Mouse (Mus musculus) adrenal gland, adult 2 months (tissue): ENCODE measurements around the gene Nxph1. TPM values are rescaled to one million over a fixed set of nuclear protein-coding genes. Genes with fewer than 3 reads are reported as not detected.

ENCODE experiments used
- DNase-seq: peaks from one replicate; pipeline ENCODE4 v3.0.0; 2021
- polyA plus RNA-seq: library from polyadenylated mRNA; depleted of rRNA; stranded (reverse); fragments of >200 nt; gene quantifications from 2 replicates; pipeline ENCODE4 v1.2.3, GENCODE M21; 2012; rRNA removed
- total RNA-seq, 2 experiments: library from RNA; stranded (reverse); gene quantifications; 2 replicates each; pipeline ENCODE4 v1.2.3; 2021

Nxph1 gene
- total and polyA plus RNA-seq, 3 experiments = 0.52 to 0.70 TPM; not detected in 1

GRCm38 (mm10) chr6:9124321-9124914, 176.2 kb downstream of the Nxph1 start:
- no peak for DNase-seq

DNA sequence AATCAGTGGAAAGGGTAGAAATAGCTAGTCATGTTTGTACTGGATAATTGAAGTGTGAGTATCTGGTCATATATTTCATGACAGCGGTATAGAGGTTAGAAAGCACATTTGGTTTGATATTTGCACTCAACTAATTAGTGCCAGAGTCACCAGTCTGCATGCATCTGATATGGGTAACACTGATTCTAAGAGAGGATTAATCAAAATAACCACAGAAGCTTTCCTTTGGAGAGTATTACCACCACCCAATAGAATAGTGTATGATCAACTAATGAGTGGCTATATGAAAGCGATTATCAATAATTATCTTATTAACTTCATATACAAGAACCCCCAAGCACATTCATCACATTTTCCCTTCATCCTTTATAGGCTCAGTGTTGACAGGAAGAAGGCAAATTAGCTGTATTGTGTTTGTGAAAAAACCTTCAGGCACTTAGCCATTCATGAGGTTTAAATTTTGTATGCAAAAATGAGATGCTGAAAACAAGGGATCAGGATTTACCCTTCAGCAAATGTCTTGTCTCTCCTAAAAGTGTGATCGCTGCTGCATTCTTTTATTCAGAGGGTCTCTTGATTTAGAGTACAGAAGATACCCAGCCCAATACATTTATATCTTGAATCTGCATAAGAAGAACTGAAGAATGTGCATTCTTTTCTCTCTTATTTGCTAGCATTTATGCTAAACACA, 185.5 kb downstream of the Nxph1 start:
- DNase-seq = no peak

- peak; percentile 10 for DNase-seq
These were observed 199.7 kb downstream of the Nxph1 start for GRCm38 (mm10) chr6:9147966-9148365.

DNA sequence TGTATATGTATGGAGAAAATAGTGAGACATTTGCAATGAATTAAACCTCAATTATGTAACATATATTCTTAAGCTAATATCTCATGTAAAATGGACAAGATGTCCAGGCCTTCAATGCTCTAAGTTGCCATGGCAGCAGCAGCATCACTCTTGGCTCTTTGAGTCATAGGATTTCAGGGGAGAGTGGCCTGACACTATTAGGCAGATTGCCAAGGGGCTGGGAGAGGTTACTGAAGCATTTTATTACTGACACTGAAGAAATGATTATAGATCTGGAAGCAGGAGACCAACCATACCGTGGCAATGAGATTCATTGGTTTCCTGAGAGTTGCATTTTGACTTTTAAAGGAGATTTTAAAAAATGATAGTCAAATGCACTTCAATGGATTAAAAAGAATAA, 201.6 kb downstream of the Nxph1 start:
- DNase-seq = no peak

DNA sequence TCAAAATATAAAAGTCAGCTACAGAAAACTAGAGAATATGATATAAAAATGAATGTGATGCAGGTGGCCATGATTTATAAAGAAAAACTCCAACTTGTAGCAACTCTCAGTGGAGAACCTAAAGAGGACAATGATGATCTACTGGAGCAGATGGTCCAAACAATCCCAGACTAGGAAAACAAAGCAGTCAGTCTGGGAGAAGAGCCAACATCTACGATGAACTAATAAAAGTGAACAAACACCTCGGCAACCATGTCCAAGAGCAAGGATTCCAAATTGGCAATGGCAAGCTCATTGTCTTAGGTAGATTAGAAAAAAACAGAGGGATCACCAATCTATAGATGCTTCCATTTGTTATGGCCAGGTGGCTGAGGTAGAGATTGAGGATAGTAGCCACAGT, 211.0 kb downstream of the Nxph1 start:
- no peak for DNase-seq

- no peak for DNase-seq
These were observed 234.2 kb downstream of the Nxph1 start for GRCm38 (mm10) chr6:9182477-9182876.

DNA sequence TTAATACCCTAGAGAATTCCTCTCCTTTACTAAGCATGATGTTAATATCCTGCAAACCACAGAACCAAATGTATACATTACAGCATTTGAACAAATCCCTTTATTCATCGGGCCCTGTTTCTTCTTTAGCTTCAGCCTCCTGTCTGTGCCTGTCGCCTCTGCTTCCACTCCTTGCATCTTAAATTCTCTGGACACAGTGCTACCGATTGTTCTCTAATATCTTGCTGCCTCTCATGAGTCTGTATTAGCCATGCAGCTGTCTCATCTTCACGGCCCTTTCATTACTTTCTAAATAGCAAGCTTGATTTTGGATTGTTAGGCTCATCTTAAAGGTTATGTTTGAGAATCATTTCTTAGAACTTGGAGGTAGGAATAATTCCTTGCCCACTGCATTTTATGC, 262.5 kb downstream of the Nxph1 start:
- no peak for DNase-seq

DNA sequence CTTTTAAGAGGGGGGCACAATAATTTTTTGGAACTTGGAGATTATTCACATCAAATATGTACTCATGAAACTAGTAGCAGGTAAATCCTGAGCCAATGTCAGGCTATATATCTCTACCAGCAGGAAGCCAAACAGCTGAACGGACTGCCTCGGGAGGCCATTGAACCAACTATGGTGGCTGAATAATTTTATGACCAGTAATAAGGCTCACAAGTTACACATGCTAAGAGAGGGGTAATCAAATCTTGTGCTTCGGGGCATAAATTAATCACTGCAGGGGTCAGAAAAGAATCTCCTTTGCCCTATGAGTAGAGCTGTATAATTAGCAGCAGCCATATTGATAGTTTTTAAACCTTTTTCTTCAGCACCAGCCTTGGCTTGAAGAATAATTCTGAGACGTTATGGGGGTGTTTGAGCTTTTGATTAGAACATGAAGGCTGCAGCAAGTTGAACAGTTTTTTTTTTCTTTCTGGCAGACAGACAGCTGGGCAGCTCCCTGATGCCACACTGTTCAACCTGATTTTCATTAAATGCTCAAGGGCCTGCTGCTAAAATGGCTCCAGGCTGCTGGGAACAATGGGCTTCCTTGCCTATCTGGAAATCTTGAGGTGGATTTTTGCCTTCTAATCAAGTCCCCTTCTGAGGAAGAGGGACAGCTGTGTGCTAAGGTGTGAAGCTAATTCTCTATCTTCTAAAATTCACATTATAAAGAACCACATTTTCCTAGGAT, 272.7 kb downstream of the Nxph1 start:
- DNase-seq = peak; percentile 31

DNA sequence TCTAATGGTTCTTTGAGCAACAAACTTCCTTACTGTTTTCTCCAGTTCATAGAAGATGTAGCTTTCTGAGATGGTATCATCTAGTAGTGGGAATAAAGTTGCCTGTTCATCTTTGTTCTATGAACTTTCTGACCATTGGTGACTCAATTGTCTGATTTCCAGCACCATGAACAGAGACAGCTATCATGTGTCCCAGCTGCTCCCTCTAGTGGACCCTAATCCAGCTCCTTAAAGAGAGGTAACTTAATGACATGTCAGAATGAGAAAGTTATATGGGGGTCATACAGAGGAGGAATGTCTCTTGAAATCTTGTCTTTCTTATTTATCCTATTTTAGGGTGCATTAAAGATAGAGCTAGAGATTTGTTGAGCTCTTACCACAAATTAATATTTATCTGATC, 286.6 kb downstream of the Nxph1 start:
- peak; percentile 29 for DNase-seq

DNA sequence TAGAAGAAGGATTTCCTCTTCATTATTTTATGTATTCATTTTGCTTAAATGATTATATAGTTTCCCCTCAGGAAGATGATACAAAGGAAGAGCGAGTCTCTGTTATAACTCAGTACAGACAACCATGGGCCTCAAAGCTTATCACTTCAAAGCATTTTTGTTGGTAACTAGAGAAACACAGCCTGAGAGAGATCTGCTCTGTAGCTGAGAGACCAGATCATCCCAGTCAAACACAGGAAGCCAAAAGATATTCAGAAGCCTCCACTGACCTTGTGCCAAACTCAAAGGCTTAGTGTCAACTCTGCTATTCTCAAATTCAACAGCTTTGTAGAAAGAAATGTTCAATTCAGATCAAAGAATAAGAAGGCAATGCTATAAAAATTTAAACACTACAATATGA, 319.8 kb downstream of the Nxph1 start:
- DNase-seq = no peak

Other genes with a start within 250 kb of the Nxph1 start
- gene Ica1, start 169.9 kb upstream of the Nxph1 start, total RNA-seq = 10 to 100 TPM; 33.3 to 54.1 TPM
- 7.0 and 10.1 TPM in 2 replicates for gene Ica1, start 169.9 kb upstream of the Nxph1 start, polyA plus RNA-seq